Mouse (Mus musculus) embryo, embryonic 11 days (tissue): ENCODE data around the gene Gm10310.
"Not testable (repeated sequence)": the region's sequence is repeated elsewhere in the genome, so short reads cannot be mapped to it uniquely, and the experiment has no call there.

Source experiments
- DNase-seq: peaks from one replicate; pipeline ENCODE4 v3.0.0-alpha.2; 2015

The Gm10310 gene

DNA sequence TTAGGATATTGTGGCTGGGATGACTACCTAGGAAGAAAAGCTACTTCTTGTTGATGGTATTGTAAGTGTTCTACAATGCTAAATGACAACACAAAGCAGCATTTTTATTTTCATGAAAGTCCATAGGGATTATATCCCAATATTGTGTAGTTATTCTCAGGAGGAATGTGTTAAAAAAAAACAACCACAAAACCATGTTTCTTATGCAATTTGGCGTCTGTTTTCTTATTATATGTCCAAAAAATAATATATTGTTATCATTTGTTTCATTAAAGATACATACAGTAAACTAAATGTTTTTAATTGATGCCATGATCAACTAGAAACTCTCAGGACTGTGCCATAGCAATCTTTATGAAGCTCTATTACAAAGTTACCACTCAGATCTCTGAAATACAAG lies at the start of gene Gm10310:
Gm10310 (minus strand) TSS at position 101 of the 400 bp plus-strand sequence.
- not testable (repeated sequence) for DNase-seq

- DNase-seq = no peak
Measured at GRCm38 (mm10) chr10:130030048-130030447, 45.2 kb upstream of the Gm10310 start, which contains the start of gene Olfr821. Olfr821 (plus strand) TSS chr10:130030348.

- DNase-seq = no peak
Measured at GRCm38 (mm10) chr10:130012321-130012720, 27.5 kb upstream of the Gm10310 start, which contains the start of gene Olfr820. Olfr820 (plus strand) TSS chr10:130012621.

DNA sequence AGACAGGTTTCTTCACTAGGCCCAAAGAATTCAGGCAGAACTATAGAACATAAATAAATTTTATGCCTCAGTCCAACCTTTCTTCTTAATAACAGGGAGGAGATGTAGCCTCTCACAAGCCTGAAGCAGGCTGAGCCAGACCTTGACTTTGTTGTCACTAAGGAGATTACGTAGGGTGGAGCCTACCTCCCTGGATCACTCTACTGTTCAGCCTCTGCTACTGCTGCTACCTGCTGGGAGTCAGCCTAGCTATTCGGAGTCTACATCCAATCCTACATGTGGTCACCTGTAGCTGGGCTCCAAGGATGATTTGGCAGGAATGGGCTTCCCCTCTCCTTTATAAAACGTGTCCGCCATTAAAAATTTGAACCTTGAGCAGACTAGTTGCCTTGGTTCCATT lies 20.5 kb upstream of the Gm10310 start:
- DNase-seq = not testable (repeated sequence)

DNA sequence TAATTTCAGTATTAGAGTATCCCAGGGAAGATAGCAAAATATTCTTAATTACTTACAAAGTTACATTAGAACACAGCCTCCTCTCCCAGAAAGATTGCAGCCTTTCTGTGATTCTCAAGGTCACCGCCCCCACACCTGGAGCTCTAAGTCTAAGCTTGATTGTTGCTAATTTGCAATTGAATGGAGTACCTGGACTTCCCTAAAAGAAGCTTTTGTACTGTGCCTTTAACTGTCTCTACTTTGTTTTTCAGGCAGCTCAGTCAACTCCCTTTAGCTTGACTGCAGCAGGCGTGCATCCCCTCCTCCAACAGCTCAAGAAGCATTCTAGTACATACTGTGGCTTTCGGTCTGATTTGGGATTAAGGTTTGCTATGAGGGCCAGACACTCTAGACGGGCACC lies 19.2 kb upstream of the Gm10310 start:
- not testable (repeated sequence) for DNase-seq

- not testable (repeated sequence) for DNase-seq
Measured at GRCm38 (mm10) chr10:129981867-129982266, 3.0 kb downstream of the Gm10310 start.

GRCm38 (mm10) chr10:129976040-129976439 lies 8.8 kb downstream of the Gm10310 start, which contains the start of gene Olfr247:
Olfr247 (minus strand) TSS chr10:129976140.
- DNase-seq = not testable (repeated sequence)

DNA sequence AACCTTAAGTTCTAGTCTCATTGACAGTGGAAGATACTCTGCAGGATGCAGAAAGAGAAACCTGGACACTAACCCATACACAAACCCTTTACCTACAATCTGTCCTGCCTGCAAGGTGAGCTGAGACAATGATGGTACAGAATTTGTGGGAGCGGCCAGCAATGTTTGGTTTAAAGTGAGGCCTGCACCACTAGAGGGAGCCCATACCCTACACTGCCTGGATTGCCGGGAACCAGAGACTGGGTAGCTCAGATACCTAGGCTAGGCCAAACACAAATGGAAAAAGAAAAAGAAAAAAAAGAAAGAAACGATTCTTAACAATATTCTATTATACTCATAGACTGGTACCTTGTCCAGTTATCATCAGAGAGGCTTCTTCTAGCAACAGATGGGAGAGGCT lies 11.9 kb downstream of the Gm10310 start:
- not testable (repeated sequence) for DNase-seq

GRCm38 (mm10) chr10:129967166-129967565 lies 17.7 kb downstream of the Gm10310 start, which contains the start of gene Olfr819:
Olfr819 (minus strand) TSS chr10:129967266.
- not testable (repeated sequence) for DNase-seq

DNA sequence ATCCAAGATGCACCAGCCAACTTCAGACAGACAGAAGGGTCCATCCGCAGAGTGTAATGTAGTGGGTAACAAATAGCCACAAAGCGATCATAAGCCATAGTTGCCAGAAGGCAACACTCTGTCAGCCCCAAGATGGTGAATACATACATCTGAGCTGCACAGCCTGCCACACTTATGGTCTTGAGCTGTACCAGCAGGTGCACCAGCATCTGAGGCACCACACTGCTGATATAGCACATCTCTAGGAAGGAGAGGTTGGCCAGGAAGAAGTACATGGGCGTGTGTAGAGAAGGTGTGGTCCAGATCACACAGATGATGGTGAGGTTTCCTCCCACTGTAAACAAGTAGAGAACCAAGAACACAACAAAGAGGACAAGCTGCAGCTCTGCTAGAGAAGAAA lies 18.6 kb downstream of the Gm10310 start:
- not testable (repeated sequence) for DNase-seq

- no peak for DNase-seq
Measured at GRCm38 (mm10) chr10:129949000-129949399, 35.9 kb downstream of the Gm10310 start, which contains the start of gene Olfr818. Olfr818 (minus strand) TSS chr10:129949100.
